Mouse (Mus musculus) liver, postnatal 0 days (tissue): ENCODE results near the gene Nol4l.

Experiments used
- CTCF ChIP-seq: sonication (generic); IDR thresholded peaks from 2 replicates; pipeline ENCODE4 v1.5.1; 2016; ENCODE audit warnings: antibody characterized with exemption, low read depth
- EP300 ChIP-seq: IDR thresholded peaks from 2 replicates; pipeline ENCODE4 v1.6.1; 2016; ENCODE audit warnings: antibody characterized with exemption, low read depth, mild to moderate bottlenecking

DNA sequence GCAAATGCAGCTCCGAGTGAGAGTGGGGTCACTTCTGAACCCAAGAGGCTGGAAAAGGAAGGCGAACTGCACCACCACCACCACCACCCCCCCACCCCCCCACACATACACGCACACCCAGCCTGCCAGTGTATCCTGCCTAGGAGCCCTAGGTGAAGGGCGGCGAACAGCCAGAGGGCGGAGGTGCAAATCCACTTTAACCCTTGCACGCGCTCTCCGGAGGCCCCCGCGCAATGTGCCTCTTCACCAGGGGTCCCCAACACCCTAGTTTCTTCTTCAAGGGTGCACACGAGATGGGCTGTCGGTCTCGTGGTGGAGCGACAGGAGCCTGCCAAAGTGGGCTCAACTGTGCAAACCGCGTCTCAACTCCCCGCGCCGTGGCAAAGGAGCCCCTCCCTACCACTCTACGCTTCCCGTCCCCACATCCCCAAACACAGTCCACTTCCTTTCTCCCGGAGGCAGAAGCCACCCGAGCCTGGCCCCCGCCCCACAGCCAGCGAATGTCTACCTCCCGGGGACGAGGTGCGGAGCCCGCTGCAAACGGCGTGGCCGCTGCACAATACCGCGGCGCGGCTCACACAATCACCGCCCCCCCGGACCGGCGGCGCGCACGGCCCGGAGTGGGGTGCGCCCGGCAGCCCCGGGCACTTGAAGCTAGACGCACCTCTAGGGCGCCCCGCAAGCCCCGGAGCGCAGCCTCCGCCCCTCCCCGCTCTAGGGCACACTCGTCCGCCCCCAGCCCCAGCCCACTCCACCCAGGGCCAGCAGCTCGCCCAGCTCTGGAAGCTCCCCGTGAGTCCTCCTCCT, 86.1 kb downstream of the Nol4l start:
- TF ChIP-seq EP300 (no peak), CTCF (no peak)
